Mouse (Mus musculus): Measurements from ENCODE around the gene Maml2.

The Maml2 gene

DNA sequence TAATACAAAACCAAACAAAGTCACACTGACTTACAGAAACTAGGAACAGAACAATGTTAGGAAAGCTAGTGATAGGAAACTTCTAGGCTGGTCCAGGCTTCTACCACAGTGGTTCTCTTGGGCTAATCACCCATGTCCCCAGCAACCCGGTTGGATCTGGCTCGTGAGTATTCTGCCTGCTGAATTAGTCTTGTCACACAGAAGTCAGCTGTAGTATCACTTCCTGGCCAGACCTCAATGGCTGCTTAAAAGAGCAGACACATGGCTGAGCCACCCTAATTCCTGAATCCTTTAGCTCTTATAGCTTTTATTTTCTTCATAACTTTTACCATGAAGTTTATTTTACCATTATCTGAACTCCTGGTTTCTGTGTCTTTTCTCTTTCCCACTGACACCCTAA is 13.3 kb downstream of the Maml2 start:
- DNase-seq = no peak

DNA sequence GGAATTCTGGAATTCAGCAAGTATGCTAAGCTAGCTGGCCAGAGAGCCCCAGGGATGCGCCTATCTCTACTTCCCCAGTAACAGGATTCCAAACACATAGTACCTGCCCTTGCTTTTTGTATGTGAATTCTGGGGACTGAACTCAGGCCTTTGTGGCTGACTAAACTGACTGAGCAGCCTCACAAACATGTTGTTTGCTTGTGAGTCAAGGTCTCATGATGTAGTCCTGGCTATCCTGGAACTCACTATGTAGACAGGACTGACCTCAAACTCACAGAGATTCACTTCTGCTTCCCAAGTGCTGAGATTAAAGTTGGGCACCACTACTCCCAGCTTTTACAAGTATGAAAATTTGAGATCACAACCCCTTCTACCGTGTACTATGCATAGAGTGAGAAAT is 16.2 kb downstream of the Maml2 start:
- DNase-seq = no peak

DNA sequence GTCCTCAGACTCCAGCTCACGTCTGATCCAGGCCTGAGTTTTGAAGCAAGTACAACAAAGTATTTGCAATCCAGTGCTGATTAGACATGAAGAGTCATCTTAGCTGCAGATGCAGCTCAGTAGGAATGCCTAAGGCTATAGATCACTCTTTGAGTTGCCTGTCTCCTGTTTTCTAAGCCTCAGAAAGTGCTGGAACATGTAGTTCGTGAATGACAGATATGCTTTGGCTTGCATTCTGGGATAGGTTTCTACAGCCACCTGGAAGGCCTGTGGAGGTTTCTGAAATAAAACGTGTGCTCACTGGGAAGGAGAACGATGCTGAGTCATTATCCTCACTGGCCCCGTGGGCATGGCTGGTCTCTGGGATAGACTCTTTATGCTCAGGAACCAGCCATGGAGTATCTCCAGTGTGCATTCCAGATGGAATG is 16.8 kb downstream of the Maml2 start:
- no peak for DNase-seq

DNA sequence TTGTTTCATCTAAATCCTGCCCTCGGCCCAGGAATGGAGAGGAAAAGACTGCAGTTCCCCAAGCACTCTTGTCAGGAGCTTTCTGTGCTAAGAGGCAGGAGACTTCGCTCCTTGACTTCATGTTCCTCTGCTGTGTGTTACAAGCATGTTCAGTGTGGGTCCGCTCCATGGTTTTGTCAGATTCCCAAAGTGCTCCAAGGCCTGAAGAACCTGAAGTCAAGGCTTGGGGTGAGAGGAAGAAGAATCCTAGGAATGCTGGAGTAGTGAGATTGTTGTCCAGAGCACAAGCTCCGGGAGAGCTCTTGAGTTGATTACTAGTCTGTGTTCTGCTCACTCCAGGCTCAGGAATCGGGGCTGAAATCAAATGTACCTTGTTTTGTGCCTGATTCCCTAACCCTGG is 17.6 kb downstream of the Maml2 start:
- DNase-seq = no peak

DNA sequence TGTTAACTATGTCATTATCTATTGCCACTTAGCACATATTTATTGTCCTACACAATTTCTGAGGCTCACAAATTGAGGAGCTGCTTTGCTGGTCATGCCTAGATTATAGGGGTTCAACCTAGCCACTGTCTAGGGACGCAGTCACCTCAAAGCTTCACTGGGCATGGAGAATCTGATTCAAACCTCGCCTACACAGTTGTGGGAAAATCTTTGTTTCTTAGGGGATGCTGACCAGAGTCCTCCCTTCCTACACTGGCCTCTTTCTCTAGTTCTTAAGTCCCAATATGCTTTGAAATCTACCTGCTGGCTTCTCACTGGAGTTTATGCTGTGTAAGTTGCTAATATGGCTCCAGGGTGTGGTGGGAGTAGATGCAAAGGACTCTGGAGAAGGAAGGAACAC is 21.8 kb downstream of the Maml2 start:
- DNase-seq = no peak

DNA sequence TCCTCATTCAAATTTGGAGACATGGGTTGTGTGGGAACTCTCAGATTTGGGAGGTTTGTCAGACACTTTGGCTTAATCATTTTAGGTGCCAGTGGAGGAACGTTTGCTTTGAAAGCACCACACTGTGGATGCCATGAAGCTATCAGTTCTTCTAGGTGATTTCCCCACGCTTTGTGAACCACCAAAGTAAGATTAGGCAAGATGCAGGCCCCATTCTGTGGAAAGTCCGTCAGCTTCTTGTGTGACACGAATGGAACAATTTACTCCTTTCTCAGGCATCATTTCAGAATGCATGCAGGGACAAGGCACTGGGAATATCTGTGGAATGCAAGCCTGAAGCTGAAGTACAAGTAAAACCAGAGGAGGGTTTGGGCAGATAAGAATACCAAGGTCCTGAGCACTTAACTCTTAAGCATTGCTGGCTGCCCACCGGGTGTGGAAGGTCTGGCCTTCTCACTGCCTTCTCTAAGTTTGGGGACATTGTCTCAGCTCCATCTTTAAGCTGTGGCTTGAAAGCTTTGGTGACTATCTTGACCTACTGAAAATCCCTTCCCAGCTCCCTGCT is 23.1 kb downstream of the Maml2 start:
- DNase-seq = no peak

DNA sequence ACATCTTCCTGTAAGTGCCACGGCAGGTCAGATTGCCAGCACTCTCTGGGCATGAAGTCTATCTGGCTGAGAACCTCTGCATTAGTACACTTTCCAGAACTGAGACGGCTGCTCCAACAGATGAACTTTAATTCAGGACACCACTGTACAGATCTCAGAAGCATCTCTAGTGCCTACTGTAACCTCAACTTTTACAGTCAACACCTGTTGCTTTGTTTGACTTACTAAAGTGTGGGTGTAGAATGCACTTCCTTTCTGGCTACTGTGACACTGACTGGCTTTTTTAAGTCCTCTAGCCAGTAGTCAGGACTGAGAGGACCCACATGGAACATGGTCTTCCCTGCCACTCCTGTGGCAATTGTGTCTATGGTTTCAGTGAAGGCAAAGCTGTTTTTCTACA is 25.3 kb downstream of the Maml2 start:
- peak; percentile 21 for DNase-seq

DNA sequence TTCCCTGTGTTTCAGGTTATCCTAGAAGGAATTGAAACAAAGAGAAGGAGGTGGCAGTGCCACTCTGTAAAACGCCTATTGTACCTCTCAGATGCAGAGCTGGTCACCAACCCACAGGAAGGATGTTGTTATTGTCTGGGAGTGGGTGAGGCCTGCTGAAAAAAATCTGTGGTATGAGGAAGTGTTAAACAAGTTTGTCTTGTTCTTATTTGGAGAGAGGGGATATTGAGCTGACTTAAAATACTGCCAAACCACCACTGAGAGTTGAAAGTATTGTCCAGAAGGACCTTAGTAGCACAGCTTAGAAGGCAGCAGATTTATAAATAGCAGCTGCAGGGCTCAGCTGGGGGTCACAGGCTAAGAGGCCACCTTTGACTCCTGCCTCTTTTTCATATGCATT is 25.9 kb downstream of the Maml2 start:
- peak; percentile 48 for DNase-seq

DNA sequence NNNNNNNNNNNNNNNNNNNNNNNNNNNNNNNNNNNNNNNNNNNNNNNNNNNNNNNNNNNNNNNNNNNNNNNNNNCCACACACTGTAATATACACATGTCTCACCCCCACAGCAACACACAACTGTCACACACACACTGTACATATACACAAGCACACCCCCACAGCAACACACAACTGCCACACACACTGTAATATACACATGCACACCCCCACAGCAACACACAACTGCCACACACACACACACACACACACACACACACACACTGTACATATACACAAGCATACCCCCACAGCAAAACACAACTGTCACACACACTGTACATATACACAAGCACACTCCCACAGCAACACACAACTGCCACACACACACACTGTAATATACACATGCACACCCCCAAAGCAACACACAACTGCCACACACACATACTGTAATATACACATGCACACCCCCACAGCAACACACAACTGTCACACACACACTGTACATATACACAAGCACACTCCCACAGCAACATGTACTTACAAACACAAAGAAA is 116.5 kb downstream of the Maml2 start:
- no peak for DNase-seq

DNA sequence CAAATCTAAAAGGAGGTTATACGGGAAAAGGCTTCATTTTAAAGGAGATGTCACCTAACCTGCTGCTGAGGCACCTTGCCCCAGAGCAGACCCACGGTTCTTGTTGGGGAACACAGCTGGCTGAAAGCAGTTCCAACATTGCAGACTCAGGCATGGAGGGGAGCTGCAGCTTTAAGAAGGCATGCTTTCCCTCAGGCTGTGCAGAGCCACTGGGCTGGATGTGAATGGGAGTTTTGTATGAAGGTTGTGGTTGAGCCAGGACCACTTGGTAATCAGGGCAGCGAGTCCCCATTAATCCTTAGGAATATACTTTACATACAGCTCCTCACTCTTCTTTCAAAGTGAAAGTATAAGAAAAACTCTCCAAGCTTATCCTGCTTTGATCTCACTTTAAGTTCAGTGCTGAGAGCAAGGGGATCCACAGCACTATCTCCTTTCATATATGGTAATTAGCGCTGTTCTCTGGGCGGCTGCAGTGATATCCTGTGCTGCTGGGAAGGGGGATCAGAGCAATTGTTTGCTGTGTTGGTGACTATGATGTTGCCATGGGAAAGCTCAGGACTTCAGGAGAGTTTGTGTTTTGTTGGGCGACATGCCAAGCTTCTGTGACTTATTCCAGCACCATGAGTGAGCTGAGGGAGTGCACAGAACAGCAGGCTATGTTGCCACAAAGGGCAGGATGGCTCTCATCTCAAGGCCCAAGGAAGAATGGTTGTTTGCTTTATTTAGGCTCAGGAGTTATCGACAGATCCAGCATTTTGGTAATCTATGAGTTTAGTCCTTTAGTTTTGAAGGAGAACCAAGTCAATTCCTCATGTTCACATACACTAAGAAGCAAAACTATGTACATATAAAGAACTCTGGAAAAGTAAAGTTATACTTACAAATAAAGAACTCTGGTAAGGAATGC is 127.5 kb downstream of the Maml2 start:
- DNase-seq = no peak

DNA sequence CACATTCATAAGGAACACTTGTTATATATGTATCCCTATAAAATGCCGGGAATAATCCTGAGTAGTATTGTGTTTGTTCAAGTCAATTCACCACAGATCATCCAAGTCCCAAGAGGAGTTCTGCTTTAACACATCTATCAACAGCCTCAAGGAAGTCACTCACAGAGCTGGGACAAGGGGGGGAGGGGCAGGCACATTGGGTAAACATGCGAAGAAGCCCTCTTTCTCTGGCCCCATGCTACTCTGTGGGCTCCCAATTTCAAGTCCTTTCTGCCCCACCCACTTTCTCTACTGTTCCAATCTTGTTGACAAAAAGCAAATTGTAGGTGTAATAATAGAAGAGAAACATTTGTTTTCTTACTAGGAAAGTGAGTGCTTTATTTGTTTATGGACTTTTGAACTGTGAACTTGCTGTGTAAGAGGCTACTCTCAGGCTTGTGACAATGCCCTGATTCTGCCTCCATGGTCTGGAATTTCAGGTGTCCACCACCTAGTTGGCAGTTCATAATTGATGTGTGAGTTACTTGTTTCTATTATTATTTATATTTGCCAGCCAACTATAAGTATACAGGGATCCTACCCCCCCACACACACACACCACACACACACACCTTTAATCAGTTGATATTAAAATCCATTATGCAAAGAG is 131.8 kb downstream of the Maml2 start:
- peak; percentile 30 for DNase-seq

DNA sequence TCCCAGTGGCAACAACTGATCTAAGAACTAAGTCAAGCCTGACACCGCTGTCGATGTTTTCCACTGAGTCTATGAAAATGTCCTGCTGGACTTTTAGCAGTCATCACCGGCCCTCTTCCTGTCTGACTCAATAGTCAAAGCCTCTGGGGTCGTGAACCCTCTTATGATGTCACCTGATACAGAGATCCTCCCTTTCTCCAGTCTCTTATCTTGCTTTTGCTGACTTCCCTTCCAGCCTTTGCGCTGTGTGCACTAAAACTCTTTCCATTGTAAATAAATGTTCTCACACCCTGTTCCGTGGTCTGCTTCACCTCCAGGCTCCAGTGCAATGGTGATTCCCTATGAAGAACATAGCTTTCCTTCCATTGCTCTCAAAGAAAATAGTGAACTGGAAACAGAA is 132.5 kb downstream of the Maml2 start:
- DNase-seq = no peak

DNA sequence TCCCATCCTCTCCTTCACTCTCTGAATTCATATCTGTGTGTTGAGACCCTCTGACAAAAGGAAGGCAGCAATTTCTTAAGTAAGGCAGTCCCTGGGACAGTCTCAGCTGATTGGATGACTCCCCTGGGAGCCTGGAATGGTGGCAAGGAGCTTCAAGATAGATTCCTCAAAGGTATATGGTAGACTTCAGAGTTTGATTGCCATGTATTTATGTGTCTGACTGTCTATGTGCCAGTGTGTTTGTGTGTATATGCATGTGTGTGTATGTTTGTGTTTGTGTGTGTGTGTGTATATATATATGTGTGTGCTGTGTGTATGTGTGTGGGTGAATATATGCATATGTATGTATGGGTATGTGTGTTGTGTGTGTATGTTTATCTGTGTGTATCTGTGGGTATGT is 133.0 kb downstream of the Maml2 start:
- no peak for DNase-seq

DNA sequence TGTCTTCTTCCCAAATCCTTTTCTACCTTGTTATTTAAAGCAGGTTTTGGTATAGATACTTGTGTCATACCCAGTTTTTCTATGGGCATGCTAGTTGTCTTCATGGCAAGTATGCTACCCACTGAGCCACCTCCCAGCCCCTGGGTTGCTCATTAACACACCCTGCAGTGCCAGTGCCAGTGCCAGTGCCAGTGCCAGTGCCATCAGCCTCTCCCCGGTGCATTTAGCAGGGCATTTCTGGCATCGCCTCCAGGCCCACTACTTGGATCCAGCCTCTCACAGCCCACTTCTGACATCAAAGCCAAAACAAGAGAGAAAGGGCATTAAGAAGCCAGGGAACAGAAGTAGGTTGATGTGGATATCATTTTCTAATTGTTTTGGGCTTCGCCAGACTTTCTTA is 133.9 kb downstream of the Maml2 start:
- no peak for DNase-seq

DNA sequence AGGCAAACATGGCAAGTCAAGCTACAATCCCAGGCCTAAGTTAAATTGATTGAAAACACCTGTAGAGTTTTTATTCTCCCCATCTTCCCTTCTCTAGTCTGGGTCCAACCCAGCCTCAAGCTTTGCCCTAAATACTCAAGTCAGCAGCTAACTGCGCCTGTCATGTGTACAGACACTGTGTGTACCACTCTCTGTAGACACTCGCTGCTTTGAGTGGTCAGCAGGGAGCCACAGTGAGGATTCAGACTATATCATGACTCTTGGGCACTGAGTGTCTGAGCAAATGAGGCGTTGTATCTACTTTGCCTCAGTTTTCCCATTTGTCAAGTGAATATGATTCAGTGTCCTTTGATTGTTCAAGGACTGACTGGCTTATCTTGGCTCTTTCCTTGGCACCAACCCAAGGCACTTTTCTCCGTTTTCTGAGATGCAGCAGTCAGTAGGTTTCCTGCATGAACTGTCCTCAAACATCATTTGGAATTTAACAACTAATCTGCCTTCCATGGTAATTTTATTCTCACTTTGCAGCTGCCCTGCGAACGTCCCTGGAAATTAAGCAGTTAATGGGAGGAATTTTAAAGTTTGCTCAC is 135.8 kb downstream of the Maml2 start:
- DNase-seq = no peak

DNA sequence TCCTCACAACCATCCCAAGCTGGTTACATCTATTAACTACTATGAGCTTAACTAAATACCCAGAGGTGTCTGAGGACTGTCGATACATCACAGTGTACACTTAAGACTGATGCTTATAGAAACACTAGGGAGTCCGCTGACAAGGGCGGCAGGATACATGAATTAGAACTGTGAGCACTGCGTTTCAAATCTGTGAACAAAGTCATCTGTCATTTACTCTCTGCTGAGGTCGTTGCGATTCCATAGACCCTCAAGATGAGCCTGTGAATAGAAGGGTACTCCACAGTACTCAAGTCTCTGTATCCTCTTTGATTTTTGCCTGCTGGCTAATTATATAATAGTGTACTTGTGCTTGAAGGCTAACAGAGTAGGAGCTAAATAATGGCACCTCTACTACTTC is 143.2 kb downstream of the Maml2 start:
- DNase-seq = no peak

DNA sequence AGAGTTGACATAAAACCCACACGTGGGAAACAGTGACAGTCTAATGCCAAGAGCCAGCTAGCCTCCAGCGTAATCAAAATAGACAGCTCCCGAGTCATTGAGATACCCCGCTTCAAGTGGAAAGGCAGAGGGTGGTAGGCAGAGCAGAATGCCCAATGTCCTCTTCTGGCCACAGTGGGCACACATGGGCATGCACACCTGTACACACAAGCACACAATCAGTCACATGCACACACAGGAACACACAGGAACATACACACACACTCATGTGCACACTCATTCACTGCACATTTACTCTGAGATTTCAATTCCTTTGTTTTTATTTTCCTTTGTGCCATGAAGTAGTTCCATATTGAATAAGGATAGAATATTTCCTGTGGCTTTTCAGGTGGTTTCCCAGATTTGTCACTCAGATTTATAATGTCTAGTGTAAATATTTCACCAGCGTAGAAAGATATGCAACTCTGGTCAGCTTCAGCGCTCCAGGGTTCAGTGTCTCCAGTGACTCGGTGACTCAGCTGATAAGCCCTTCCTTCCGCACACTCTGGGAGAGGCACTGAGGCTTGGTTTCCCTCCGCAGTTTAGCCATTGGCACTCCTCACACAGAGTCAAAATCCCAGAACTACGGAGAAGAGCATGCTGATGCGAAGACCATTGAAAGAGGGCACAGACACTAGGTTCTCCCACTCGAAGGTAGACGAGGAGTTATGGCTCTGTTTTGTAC is 144.4 kb downstream of the Maml2 start:
- no peak for DNase-seq

DNA sequence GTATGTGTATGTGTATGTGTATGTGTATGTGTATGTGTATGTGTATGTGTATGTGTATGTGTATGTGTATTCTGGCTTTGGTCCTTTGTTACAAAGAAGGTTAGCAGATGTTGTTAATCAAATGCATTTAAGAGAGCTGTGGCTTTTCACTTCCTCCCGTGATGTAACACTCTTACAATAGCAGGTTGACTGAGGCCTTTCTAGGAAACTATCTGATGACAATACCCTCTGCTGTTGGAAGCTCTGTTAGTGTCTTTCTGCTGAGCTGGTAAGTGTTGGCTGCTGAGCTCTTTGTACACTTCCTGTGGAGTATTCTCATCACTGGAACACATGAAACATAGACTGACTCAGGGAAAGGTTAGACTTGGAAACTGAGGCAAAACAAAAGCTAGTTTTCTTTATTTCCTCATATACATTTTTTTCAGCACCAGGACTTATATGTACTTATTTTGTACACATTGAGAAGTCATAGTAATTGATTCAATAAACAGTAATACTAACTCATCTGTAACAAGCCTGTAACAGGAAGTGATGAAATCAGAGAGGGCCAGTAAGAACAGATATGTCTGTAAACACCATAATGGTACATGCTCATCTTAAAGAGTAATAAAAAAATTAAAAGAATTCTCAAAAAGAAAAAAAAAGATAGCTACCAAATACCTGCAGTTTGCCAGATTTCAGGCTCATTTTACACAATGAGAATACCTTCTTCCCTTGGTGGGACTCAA is 145.9 kb downstream of the Maml2 start:
- peak; percentile 27 for DNase-seq

DNA sequence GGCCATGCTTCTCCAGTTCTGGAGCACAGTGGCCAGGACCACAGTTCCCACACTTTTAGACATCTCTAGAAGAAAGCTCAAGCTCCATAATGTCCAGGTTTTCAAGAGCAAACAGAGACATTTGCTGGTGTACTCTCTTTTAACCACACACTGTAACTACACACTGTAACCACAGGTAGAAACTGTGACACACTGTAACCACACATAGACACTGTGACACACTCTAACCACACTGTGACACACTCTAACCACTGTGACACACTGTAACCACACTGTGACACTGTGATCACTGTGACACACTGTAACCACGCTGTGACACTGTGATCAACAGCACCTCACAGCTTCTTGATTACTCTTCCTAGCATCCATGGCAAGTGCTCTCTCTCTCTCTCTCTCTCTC is 148.5 kb downstream of the Maml2 start:
- no peak for DNase-seq

DNA sequence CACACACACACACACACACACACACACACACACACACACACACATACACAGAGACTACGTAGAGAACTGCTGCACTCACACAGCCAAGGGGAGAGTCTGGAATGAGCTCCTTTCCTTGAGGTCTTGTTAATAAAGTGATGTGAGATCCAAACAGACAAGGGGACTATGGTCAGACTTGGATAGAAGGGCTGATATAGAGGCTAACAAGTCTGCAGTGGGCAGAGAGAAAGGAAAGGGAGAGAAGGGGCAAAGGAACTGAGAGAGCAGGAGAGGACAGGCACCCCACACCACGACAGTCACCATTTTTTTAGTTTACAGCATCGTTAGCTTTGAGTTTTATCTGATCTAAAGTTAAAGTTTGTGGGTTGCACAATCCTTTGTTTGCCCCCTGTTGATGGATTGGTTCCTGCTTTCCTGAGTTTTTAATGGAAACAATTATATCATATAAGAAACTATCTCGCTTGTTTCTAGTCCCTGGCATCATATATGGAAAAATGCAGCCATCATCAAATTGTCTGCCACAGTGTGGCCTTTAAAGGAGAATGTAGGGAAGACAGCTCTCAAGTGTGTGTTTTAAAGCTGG is 149.0 kb downstream of the Maml2 start, which contains the start of gene Gm17571:
Gene Gm17571 (minus strand): TSS at position 51 of the 583 bp plus-strand sequence.
- no peak for DNase-seq

DNA sequence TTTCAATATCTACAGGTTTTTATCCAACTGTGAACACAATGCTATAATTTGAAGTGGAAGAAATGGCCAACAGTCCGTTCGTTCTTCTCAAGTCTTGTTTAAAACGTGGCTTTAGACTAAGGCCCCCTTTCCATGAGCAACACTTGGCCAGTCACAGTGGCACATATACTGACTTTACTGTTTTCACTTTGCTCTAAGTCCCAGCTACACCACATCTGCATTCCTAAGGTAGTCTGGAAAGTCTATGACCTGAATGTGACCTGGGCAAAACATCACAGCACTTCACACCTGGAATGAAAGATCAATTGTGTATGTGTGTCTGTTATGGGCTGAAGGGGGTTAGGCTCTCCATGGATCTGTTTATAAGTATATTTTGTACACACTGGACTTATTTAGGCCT is 151.0 kb downstream of the Maml2 start:
- no peak for DNase-seq
